Mouse (Mus musculus) brain, embryonic 14.5 days (tissue): ENCODE results near the gene Rgl1. TPM values are rescaled to one million over a fixed set of nuclear protein-coding genes. Genes with fewer than 3 reads are reported as not detected.

Experiments used
- DNase-seq: peaks from one replicate; pipeline ENCODE4 v3.0.0-alpha.2; 2011; ENCODE audit warnings: low read depth
- CTCF ChIP-seq: fragments of 200-500 bp; IDR thresholded peaks from 2 replicates; pipeline ENCODE4 v1.5.1; 2012; ENCODE audit warnings: inconsistent platforms, mild to moderate bottlenecking, moderate library complexity, borderline replicate concordance; ENCODE audit not compliant: insufficient read depth, insufficient read length; ENCODE audit errors: extremely low read depth
- POLR2A ChIP-seq: fragments of 200-500 bp; IDR thresholded peaks from 2 replicates; pipeline ENCODE4 v1.6.1; 2012; ENCODE audit warnings: mild to moderate bottlenecking, inconsistent platforms, borderline replicate concordance; ENCODE audit not compliant: poor library complexity, insufficient read depth, insufficient read length, severe bottlenecking; ENCODE audit errors: extremely low read depth
- polyA plus RNA-seq: library from polyadenylated mRNA; depleted of rRNA; stranded (reverse); fragments of >200 nt; gene quantifications from 2 replicates; pipeline ENCODE4 v1.2.3, GENCODE M21; 2012; rRNA removed

Gene Rgl1
- 11.5 and 14.1 TPM in 2 replicates for polyA plus RNA-seq

GRCm38 (mm10) chr1:152766032-152766772 lies at the start of gene Rgl1, which contains the start of gene Arpc5:
TSS of gene Rgl1 (minus strand) at chr1:152766351.
TSS of gene Arpc5 (plus strand) at chr1:152766542.
- peak; percentile 99 for DNase-seq
- peak; percentile 87 for TF ChIP-seq POLR2A
- no peak for TF ChIP-seq CTCF

GRCm38 (mm10) chr1:152815265-152815701 lies 49.1 kb upstream of the Rgl1 start:
- peak; percentile 93 for DNase-seq
- TF ChIP-seq CTCF = peak; percentile 54
- TF ChIP-seq POLR2A = no peak

GRCm38 (mm10) chr1:152810533-152811439 lies 44.6 kb upstream of the Rgl1 start:
- peak; percentile 76 for DNase-seq
- no peak for TF ChIP-seq CTCF
- TF ChIP-seq POLR2A = no peak

- peak; percentile 26 for DNase-seq
- TF ChIP-seq POLR2A = no peak
- TF ChIP-seq CTCF = no peak
These were observed 43.5 kb upstream of the Rgl1 start for GRCm38 (mm10) chr1:152809541-152810252.

- no peak for TF ChIP-seq CTCF
- no peak for TF ChIP-seq POLR2A
- no peak for DNase-seq
These were observed 42.2 kb upstream of the Rgl1 start for GRCm38 (mm10) chr1:152808392-152808680.

- no peak for DNase-seq
- TF ChIP-seq POLR2A (no peak), CTCF (no peak)
These were observed 41.7 kb upstream of the Rgl1 start for GRCm38 (mm10) chr1:152807619-152808391.

GRCm38 (mm10) chr1:152804907-152805306 lies 38.8 kb upstream of the Rgl1 start:
- DNase-seq = no peak
- TF ChIP-seq CTCF = no peak
- no peak for TF ChIP-seq POLR2A

GRCm38 (mm10) chr1:152800633-152801176 lies 34.6 kb upstream of the Rgl1 start:
- TF ChIP-seq CTCF = no peak
- no peak for TF ChIP-seq POLR2A
- no peak for DNase-seq

- no peak for TF ChIP-seq CTCF
- no peak for TF ChIP-seq POLR2A
- peak; percentile 66 for DNase-seq
These were observed 33.7 kb upstream of the Rgl1 start, which contains the start of gene Ncf2 for GRCm38 (mm10) chr1:152799897-152800296. TSS of gene Ncf2 (plus strand) at chr1:152800194.

- no peak for TF ChIP-seq CTCF
- TF ChIP-seq POLR2A = no peak
- no peak for DNase-seq
These were observed 32.0 kb upstream of the Rgl1 start for GRCm38 (mm10) chr1:152798125-152798524.

GRCm38 (mm10) chr1:152796683-152797263 lies 30.6 kb upstream of the Rgl1 start:
- DNase-seq = no peak
- TF ChIP-seq POLR2A (no peak), CTCF (no peak)

- TF ChIP-seq CTCF (no peak), POLR2A (no peak)
These were observed 29.6 kb upstream of the Rgl1 start for GRCm38 (mm10) chr1:152795688-152796255.

More at GRCm38 (mm10) chr1:152795688-152796255, 29.6 kb upstream of the Rgl1 start:
- DNase-seq = no peak
